Mouse (Mus musculus) lung, postnatal 14 days (tissue): ENCODE results near the gene Map3k14.

Experiments
- DNase-seq: peaks from one replicate; pipeline ENCODE4 v3.0.0; 2021

Gene Map3k14

DNA sequence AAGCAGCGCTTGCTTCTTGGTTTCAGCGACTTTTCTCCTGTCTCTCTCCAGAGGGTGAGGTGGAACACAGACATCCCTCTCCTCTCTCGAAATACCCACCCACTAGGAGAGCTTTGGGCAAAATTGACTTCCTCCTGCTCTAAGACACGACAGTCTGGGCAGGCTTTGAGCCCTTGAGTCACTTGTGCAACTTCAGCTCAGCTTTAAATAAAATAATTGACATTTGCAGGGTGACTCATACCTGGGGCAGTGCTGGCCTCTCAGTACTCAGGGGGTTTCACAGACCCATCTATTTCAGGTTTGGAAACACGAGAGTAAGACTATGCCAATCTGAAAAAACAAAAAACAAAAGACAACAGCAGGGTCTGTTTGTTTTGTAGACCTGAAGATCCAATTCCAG lies 2.2 kb upstream of the Map3k14 start:
- DNase-seq: no peak

DNA sequence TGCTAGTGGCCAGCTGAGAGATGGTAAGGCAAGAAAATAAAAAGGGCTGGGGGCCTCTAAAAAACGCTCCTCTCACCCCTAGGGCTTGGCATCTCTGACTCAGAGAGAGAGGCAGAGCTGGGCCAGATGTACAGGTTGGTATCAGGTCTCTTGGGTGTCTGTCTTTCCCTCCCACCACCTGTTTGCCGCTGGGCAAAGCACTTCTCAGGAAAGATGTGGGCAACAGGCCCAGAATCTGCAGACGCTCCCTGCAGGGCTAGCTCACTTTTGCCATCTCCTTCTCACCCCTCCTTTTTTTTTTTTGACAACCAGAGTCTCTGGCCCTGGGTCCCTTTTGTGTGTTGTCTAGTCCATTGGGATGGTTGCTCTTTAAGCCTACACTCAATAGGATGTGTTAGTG lies 1.6 kb upstream of the Map3k14 start:
- DNase-seq: no peak

- no peak for DNase-seq
These were observed 1.1 kb upstream of the Map3k14 start for GRCm38 (mm10) chr11:103268350-103268749.

DNA sequence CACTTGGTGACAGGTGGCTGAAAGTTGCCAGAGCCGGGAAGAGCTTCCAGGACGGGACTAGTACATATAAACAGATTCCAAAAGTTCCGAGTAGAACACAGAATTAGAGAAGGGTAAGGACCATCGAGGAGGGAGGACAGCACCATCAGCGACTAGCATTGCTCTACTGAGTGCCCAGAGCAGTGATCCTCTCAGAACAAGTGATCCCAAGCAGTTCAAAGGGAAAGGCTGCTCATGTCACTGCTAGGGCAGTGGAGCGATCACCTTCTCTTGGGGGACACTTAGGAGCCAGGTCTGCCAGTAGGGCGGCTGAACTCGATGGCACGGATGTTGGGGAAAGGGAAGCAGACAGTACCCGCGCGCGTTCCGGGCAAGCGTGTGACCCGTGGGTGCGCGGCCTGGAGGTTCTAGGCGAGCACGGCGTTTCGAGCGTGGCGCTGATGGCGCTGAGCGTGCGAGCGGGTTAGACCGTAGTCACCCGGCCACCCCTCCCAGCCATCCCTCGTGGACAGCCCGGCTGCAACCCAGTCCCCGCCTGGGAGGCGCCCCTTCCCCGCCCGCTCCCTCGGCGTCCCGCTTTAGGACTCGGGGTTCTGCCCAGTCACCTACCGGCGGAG lies 435 bp downstream of the Map3k14 start:
- DNase-seq: no peak

DNA sequence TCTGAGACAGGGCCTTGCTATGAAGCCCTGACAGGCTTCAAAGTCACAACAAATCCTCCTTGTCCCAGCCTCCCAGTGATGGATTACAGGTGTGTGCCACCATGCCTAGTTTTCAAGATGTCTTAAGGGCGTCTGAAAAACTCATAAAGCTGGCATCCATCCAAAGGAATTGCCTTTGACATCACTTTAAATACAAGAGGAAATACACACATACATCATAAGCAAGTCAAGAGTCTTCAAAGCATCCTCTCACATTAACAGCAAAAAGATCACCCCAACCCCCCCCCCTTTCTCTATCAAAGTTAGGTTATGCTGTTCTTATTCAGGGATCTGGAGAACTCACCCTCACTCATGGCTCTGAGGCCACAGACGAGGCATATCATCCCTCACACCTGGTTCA lies 1.4 kb downstream of the Map3k14 start:
- no peak for DNase-seq

DNA sequence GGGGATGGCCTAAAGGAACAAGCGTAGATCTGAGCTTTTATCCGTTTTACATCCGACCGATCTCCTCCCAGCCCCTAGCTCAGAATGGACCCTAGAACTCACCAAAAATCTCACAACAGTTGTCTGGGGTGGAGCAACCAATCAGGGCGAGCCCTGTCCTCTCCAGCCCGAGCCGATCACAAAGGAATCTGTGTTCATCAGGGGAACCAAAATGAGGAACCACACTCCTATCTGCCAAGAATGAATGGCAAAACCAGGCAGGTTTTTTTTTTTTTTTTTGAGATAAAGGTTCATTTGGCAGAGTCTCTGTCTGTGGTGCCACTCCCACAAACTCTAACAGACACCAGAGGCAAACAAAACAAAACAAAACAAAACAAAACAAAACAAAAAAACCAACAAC lies 2.1 kb downstream of the Map3k14 start:
- DNase-seq: no peak

- DNase-seq: no peak
These were observed 2.8 kb downstream of the Map3k14 start for GRCm38 (mm10) chr11:103264427-103265005.

DNA sequence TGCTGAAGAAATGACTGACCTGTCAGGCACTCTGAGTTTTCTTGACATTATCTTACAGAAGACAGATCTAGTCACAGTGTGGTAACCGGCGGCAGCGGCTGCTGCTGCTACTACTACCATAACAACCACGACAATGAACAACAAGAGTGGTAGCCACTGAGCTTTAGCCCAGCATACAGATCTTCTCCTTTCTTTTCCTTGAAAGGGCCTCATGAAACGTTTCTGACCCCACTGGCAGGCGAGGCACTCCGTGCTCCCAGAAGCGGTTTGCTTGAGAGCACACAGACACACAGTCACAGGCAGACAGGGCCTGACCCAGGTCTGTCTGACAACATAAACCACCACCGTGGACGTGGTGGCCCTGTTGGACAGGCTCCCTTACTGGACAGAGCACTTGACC lies 3.7 kb downstream of the Map3k14 start:
- DNase-seq: no peak

GRCm38 (mm10) chr11:103262412-103263267 lies 4.6 kb downstream of the Map3k14 start:
- DNase-seq: peak; percentile 48

GRCm38 (mm10) chr11:103261671-103262411 lies 5.4 kb downstream of the Map3k14 start:
- DNase-seq: no peak

- DNase-seq: no peak
These were observed 6.6 kb downstream of the Map3k14 start for GRCm38 (mm10) chr11:103260515-103261192.

DNA sequence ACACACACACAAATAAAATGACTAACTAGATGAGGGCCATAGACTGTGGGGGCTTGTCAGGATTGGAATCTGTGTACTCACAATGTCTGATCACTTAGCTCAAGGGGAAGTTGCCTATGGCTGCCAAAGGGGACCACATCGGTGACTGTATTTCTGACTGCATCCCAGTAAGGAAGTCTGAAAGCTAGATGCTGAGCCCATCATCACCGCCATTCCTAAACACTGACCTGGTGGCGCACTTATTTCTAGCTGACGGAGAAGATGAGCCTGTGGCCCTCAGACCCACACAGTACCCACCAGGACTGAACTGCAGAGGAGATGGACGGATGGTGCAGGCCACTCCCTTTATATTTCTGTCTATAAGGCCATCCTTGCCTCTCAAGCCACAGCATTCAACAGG lies 7.2 kb downstream of the Map3k14 start:
- DNase-seq: no peak

DNA sequence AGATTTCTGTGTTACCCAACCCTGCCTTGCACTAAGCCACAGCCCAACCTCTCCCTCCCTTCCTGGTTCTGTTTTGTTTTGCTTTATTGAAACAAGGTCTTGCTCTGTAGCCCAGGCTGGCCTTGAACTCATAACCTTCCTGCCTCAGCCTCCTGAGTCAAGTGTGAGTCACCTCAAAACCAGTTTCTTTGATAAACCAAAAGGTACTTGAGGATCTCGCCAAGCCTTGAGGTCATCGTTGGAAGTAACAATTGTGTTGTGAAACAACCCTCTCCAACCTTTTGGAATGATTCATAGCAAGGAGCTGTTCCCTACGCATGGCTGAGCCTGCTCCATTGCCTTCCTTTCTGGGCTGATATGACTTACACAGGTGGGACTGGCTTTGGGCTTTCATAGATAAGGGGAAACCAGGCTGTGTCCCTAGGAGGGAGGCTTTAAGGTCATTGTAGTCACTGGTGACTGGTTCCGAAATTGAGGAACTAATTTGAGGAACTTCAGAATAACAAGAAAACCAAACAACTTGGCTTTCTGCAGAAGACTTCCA lies 9.3 kb downstream of the Map3k14 start:
- DNase-seq: no peak

- DNase-seq: no peak
These were observed 13.7 kb downstream of the Map3k14 start for GRCm38 (mm10) chr11:103253605-103254004.

DNA sequence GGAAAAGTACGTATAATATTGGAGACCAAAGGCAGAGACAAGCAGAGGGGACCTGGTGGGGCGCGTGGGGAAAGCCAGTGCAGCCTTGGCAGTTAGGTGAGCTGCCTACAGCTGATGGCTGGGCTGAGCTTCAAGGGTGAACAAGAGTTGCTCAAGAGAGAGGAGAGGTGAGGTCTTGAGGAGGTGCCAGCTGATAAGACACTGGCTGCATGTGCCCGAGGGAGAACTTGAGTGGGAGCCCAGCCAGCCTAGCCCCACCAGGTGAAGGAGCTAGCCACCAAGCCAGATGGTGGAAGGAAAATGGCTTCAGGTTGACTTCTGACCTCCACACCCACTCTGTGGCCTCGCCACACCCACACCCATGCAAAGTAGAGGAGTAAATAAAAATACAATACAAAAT lies 14.9 kb downstream of the Map3k14 start:
- DNase-seq: peak; percentile 48

DNA sequence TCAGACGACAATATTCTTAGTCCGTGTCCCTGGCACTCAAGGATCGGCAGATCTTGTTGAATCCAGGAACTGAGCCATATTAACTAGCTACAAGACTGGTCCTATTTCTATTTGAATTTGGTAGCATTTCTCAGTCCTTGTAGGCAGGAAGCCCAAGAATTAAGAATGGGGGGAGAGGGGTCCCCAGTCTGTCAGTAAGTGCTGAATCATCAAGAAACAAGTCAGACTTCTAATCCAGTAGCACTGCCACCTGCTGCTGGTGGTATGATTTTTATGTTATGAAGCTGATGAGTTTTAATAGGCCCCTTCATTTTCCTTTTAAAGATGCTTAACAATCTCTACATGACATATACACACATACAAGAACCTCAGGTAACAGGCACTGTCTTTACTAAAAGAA lies 16.9 kb downstream of the Map3k14 start:
- no peak for DNase-seq

- no peak for DNase-seq
These were observed 17.8 kb downstream of the Map3k14 start for GRCm38 (mm10) chr11:103249509-103249908.

DNA sequence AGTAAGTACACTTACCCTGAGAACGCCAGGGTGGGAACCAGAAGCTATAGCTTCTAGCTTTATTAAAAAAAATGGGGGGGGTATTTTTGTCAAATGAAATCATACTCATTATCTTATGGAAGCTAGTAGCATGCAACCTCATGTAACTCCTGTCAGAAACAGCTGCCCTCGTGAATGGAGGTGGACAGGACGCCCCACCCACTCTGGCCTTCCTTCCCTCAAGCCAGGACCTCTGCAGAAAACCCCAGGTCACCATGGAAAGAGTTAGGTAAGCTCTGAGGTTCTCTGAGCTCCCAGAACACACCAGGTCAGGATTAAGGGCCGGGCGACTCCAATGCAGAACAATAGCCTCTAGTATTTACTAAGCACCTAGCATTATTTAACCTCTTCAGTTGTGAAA lies 18.4 kb downstream of the Map3k14 start:
- no peak for DNase-seq

- peak; percentile 93 for DNase-seq
These were observed 19.6 kb downstream of the Map3k14 start for GRCm38 (mm10) chr11:103247504-103248177.

DNA sequence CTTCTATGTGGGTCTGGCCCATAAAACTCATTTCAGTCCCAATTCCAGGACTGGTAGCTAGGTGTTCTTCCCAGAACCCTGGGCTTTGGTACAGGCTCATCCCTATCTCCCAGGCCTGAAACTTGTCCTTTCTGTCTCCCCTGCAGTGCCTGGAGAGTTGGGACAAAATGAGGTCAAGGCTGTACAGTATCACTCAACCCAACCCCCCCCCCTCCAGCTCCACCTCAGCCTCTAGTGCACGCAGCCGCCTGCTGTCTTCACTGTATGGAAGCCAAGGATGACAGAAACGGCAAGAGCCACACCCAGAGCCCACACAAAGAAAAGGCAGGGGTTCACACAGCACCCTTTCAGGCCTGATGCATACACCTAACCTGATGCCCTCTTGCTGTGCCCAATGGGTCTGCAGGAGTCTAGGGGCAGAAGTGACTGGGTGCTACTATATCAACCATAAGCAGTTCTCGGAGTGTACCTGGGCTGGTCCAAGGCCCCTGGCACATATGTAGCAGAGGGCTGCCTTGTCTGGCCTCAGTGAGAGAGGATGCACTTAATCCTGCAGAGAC lies 20.5 kb downstream of the Map3k14 start:
- DNase-seq: no peak

- peak; percentile 41 for DNase-seq
These were observed 21.1 kb downstream of the Map3k14 start for GRCm38 (mm10) chr11:103246081-103246730.
